Mouse (Mus musculus): Measurements from ENCODE around the gene Krt24.
A peak's percentile ranks its signal among the peaks of the same experiment; 100 is the strongest.

The Krt24 gene

DNA sequence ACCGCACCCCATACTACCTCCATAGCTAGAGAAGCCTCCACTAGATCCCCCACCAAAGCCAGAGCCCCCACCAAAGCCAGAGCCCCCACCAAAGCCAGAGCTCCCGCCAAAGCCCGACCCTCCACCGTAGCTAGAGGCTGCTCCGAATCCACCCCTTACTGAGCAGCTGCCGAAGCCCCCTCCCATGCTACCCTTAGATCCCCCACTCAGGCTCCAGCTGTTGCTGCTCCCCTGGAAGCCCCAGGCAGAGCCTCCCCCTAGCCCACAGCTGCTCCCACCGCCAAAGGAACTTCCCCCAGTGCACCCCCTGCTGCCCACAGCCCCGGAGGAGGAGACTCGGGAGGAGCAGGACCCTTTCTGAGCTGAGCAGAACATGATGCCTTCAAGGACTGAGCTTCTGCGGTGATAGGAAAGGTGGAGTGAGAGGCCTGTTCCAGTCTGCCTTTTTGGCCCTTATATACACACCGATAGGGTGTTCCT, at the start of gene Krt24:
Gene Krt24 (minus strand): TSS at position 430 of the 480 bp plus-strand sequence.
- no peak for DNase-seq

DNA sequence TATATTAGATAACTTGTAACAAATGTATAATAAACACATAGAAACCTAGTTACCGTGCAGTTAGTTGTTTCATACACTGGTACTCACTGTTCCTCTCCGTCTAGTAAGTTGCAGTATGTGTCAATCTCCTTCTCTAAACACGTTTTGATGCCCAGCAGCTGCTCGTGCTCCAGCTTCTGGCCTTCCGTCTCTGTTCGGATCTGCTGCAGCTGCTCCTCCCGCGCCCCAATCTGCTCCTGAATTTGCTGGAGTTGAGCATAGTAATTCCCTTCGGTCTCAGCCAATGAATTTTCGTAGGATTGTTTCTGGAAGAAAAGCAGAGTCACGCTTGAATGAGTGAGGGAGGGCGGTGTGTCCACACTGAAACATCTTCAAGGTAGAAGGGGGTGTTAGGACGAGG, 48.4 kb upstream of the Krt24 start:
- DNase-seq, result peak; percentile 46

DNA sequence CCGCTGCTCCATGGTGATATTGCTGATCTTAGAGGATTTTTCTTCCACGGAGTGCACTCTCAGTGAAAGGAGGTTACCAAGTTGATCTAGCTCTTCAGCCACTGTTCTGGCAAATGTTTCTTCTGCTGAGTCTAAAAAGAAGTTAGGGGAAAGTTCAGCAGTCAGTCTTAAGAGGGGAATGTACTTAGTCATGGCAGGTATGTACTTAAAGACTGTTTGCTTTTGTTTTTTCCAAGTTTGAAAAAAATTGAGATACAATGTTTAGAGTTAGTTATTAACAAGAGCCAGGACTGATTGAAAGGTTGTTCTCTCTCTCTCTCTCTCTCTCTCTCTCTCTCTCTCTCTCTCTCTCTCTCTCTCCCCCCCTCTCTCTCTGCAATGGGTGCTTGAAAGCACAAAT, 44.6 kb upstream of the Krt24 start:
- DNase-seq, result no peak

DNA sequence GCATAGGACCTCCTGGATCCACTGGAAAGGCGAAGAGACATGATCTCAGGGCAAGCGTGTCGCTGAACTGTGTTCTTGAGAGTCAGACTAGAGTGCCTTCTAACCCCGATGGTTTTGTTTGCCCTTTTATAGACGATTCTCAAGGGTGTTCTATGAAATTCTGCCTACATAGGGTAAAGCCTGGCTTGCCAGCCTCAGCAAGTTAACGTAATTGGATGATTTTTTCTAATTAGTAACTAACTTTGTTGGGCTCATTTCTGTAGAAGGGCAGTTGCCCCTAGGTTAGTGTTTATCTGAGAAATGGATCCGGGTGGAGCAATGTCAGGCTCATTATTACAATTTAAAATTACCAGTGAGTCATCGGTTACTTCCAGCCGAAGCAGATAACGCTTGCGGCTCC, 37.8 kb upstream of the Krt24 start, which contains the start of gene Krt25:
Gene Krt25 (minus strand): TSS at position 101 of the 400 bp plus-strand sequence.
- DNase-seq, result no peak

DNA sequence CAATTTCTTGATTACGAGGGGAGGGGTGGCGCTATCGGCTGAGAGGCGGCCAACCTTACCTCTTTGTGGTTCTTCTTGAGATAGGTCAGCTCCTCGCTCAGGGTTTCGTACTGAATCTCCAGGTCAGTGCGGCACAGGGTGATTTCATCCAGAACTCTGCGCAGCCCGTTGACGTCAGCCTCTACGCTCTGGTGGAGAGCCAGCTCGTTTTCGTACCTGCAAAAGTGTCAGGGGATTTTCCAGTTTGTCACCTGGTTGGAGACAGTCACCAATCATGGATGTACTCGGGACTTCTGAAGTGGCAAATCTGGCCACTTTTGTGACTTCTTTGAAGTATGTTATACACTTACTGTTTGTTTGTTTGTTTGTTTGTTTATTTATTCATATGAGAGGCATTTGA, 36.0 kb upstream of the Krt24 start:
- no peak for DNase-seq

DNA sequence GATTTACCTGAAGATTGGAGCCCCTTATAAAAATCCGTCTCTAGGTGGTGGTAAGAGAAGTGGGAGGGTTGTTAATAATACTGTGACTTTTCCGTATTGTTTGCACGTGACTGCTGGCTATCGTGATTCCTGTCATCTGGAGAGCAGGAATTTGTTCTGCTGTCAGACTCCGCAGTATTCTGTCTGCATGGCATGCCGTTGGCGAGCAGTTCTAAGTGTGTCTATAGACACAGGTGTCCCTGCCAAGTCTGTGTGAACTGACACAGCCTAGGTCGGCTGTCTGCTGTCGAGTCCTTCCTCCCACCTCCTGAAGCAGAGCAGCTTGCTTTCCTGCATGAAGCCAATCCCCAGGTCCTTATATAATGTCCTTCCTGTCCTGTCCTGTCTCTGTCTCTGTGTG, 34.1 kb upstream of the Krt24 start:
- no peak for DNase-seq

DNA sequence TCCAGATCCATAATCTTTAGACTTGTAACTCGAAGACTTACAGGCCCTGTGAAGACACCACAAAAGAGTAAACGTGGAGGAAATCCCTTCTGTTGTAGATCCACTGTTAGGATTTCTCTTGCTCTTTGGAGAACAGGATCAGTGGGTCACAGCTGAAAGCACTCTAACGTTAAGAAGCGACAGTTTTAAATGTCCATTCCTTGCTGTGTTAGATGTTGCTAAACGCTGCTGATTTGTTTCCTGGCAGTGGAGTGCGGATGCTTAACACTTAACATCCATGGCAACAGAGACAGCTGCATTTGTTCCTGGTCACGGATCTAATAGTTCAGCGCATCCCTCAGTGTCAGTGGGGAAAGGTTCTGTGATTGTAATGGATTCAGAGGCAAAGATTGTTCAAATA, 31.5 kb upstream of the Krt24 start:
- no peak for DNase-seq

DNA sequence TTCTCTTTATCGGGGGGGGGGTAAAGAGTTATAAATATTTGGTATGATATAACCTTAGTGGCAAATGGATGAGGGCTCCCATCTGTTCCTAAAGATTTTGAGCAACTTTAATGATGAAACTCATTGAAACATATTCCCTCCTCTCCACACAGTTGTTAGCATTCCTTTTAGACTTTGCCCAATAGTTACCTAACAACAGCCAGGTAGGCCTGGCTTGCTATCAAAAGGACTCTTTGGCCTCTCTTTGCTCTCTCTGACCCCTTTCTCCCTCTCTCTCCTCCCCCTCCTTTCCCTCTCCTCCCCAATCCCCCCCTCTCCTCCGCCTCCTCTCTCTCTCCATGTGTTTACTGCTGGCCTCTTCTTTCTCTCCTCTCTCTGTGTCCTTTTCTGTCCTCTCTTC, 29.5 kb upstream of the Krt24 start:
- DNase-seq, result no peak

DNA sequence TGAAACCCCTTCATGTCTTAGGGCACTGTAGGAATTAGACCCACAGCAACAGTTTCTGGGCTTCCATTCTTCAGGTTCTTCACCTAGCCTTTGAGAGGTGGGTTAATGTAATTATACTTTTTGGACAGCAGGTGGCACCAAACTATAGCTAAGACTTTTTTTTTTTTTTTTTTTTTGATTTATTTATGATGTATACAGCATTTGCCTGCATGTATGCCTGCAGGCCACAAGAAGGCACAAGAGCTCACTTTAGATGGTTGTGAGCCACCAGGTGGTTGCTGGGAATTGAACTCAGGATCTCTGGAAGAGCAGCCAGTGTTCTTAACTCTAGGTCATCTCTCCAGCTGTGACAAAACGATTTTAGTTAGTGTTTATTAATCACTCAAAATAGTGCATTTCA, 25.8 kb upstream of the Krt24 start:
- no peak for DNase-seq

DNA sequence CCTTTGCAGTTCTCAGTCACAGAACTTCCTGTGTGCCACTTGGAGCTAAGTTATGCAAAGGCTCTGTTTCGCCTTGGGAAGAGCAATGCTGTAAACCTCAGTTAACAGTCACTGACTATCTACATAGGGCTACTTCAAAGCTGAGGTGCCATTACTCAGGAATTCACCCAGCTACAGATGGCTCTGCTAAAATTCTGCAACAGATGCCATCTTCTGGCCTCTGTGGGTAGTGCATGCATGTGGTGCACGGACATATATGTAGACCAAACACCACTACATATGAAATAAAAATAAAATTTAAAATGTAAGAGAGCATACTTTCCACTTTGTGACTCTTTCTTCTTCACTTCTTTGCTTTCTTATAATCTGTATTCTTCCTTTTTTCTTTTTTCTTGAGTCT, 22.5 kb upstream of the Krt24 start:
- peak; percentile 39 for DNase-seq

DNA sequence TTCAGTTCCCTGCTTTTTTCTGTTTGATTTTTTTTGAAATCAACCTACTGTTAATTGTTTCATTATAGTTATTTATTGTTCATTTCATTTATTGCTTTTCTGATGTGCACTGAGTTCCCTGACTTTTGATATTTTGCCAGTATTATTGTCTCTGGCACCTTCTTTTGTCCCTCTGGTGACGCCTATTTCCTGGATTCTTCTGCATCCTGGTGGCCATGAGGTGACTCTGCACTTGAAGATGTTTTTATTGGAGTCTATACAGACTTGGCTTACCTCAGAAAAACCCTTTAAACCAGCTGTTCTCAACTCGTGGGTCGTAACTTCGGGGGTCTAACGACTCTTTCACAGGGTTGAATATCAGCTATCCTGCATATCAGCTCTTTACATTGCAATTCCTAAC, 10.0 kb upstream of the Krt24 start:
- DNase-seq, result no peak

DNA sequence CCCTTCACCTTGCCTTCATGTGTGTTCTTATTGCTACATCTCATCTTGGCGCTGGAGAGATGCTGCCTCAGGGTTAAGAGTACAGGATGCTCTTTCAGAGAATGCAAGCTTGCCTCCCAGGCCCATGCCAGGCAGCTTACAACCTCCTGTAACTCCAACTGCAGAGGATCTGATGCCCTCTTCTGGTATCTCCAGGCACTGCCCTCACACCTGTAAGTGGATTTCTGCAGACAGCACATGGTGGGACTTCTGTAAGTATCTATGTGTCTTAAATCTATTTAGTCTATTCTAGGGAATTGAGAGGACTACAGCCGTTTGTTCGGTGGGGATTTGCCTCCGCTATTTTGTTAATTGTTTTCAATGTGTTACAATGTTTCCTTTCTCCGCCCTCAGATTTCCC, 7.8 kb upstream of the Krt24 start:
- peak; percentile 38 for DNase-seq

DNA sequence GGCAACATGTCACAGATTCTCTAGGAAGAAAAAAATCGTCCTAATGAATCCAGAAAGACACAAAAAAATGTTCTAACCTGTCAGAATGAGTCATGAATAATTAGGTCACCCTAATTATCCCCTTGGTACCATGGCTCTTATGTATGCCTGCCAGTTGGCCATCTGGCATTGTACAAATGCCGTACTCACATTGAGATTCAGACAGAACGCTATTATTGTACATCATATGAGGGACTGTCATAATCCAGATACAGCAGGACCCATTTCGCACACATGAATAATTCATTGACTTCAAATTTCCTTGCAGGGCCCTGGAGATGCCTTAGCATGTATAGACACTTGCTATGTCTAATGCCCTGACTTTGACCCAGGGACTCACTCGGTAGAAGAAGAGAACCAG, 1.1 kb downstream of the Krt24 start:
- DNase-seq, result no peak

DNA sequence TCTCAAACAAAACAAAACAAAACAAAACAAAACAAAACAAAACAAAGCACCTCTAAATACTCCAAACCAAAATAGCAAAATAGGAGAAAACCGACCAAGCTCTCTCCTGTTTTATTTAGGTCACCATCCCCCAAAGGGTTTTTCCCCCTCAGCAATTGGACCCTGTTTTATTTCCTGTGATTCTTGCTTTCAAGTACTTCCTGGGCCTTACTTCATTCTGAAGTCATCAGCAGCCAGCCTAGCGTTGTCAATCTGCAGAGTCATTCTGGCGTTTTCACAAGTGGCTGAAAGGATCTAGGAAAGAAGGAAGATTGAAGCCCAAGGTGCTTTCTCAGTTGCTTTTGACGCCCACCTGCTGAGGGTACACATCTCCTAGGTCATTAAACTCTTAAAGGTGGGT, 1.7 kb downstream of the Krt24 start:
- no peak for DNase-seq

DNA sequence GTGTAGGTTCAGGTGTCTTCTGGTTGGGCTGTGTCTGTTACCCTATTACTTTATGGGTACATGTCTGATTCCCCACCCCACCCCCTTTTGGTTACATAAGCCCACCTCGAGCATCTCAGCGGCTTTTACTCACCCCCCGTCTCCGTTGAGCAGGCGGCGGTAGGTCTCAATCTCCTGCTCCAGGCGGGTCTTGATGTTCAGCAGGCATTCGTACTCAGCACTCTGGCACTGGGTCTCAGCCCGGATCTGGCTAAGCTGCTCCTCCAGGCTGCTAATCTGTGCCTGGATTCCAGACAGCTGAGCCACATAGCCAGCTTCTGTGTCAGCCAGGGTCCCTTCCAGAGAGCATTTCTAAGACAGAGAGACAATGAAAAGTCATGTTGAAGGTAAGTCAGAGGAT, 3.9 kb downstream of the Krt24 start:
- DNase-seq, result no peak

DNA sequence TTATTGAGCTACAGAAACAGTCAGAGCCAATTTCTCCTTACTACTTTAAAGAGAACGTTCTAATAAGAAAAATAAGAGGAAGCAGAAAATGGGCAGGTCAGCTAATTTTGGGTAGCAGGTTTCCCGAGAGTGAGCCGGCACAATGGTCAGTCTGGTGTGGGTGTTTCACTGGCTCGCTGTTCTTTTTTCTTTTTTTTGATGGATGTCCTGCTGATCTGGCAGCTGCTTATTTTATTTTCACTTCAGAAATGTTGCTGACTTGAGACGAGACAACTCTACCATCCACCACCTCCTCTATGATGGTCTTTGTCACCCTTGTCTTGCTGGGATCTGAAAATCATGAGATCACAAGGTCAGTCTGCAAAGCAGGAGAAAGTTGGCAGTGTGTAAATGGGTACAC, 5.1 kb downstream of the Krt24 start:
- DNase-seq, result no peak

DNA sequence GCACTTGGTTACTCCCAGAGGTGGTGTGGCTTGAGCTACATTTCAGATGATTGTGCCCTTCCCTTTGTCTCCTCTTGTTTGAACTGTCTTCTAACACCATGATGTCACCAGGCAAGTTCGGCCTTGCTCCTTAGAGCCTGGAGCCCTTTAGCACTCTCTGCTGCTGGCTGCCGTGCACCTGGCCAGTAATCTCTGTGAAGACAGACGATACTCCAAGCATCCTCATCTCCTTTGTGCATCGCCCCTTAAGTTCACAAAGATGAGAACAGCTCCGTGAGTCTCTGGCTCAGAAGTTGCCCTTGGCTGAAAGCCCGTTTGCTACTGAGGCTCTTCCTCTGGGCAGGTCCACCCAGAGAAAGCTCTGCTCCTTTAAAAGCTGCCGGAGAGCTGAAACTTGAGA, 8.3 kb downstream of the Krt24 start:
- DNase-seq, result no peak

DNA sequence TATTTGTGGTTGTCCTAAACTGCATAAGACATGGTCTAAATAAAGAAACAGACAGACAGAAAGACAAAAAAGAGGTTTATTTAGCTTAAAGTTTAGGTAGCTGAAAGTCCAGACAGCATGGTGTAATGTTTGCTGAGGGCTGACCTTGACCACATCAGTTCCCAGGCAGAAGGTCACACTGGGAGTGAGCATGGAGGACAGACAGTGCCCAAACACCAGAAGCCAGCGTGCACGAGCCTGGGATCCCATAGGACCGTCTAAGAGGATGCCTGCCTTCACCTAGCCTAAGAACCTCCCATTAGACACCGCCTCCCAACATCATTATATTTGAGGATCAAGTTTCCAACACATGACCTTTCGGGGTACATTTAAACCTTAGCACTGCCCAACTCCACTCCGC, 9.4 kb downstream of the Krt24 start:
- no peak for DNase-seq

DNA sequence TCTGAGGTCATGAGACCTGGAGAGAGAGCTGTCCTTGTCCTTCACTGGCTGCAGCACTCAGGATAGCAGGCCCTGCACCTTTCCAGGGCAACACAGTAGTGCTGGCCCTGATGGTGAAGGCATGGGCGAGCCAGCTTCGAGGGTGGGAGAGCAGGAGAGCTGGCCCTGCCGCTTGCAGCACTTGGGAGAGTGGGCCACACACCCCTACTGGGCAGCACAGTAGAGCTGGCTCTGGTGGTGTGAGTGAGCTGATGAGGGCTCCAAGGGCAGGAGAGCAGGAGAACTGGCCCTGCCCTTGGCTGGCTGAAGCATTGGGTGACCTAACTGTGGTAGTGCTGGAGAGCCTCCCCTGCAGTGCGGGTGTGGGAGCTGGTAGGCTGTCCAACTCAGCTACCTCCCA, 12.3 kb downstream of the Krt24 start:
- no peak for DNase-seq

DNA sequence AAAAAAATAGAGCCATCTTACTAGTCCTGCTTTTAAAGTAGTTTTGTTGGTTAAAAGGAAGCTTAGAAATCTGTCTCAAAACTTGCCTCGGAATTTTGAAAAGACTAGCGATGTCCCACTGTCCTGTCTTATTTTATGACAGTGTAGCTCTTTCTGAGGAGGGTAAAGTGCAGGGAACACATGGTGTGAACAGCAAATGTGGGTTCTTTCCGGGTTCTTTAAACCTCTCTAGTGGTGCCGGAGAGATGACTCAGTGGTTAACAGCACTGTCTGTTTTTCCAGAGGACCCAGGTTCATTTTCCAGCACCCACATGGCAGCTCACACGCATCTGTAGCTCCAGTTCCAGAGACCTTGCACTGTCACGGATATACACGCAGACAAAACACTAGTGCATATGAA, 15.9 kb downstream of the Krt24 start:
- no peak for DNase-seq

DNA sequence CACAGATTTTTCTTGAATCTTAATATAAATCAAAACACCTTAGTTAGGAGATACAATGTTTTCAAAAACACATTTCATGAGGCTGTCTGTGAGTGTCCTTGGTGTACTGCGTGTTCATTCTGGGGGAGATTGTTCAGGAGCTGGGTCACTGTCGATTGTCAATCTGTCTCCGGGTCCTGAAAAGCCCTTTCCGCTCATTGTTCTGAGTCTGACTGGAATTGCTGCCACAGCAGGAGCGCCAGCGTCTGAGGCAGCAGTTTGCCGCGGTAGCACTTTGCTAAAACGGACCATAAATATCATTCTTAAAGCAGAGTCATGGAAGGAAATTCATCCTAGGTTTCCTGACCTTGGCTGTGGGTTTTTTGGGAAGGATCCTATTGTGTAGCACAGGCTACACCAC, 19.3 kb downstream of the Krt24 start:
- no peak for DNase-seq

DNA sequence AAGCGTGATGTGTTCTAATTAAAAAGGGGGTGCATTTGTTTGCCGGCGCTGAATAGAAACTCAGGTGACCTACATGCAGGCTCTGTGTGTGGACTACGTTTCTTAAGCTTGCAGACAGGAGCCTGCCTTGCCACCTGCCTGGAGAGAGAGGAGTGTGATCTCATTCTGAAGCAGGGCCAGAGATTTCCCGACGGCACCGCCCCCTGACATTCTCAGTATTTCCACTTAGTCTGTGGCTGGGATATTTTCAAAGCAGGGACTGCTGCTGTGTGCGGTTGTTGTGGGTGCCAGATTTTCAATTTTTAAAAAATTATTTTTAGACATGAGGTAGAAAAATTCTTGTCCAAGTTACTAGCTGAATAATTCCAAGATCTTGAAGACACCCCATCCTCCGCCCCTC, 19.8 kb downstream of the Krt24 start:
- peak; percentile 77 for DNase-seq

DNA sequence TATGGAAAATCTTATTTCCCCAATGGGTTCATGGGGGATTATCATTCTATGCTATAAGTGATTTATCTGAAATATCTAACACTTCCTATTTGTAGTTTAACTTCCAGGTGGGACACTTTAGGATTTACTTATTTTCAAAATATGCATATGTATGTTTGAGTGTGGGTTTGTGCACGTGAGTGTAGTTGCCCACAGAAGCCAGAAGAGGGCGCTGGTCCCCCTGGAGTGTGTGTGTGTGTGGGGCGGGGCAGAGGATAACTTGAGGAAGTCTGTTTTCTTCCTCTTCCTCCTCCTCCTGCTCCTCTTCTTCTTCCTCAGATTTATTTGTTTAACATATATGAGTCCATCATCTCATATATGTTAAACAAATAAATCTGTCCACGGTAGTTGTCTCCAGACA, 28.8 kb downstream of the Krt24 start:
- DNase-seq, result no peak

DNA sequence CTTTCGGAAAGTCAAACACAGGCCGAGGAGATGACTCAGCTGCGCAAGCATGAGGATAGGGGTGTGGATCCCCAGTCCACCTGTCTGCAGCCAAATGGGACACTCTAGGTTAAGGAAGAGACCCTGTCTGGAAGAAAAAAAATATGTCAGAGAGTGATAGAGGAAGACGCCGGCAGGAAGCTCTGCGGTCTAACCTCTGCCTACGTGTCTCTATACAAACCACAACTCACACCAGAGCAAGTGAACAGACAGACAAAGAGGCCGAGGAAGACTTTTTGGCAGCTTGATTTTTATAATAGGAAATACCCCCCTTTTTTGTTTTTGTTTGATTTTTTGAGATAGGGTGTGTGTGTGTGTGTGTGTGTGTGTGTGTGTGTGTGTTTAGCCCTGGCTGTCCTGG, 29.7 kb downstream of the Krt24 start:
- DNase-seq, result no peak

DNA sequence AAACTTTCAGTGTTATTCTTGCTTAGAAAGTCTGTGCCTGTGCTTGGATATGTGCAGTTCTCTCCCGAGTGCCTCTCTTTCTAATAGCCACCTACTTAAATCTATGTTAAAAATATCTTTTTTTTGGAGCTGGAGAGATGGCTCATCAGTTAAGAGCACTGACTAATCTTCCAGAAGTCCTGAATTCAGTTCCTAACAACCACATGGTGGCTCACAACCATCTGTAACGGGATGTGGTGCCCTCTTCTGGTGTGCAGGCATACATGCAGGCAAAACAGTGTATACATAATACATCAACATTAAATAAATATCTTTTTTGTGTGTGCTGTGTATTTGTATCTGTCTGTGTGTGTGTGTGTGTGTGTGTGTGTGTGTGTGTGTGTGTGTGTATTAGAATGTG, 31.2 kb downstream of the Krt24 start:
- DNase-seq, result no peak

DNA sequence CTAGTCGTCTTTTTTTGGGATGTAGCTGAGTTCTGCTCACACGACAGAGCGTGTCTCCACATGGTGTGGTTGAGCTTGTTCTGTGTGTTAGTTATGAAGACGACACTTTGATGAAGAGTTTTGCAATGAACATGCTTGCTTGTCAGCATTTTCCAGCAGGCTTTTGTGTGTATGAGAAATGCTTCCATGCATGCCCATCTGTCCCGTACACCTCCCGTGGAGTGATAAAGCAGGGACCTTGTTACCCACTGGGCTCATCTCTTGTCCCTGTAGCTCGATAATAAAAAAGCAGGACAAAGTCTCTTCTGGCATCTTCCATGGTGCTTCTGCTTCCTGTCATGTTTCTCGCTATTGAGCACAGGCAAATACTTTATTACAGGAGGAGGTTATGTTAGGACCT, 32.4 kb downstream of the Krt24 start:
- DNase-seq, result no peak

Measured in right cerebral cortex, adult 18-20 months (tissue).